ENCODE assay signal across 14 mouse cellular contexts in the genomic region with DNA sequence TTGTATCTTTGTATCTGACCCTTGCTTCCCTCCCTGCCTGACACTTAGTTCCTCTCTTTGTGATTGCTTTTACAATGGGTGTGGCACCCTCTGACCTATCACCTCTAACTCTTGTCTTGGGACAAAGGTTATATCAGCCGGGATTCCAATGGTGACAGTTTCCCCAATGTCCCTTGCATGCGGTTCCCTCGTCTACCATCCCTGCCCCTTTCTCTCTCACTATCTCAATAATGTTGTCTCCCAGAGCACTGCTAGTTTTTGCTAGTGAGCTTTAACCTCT. TPM values are rescaled to one million over a fixed set of nuclear protein-coding genes. Genes with fewer than 3 reads are reported as not detected.
DNase-seq lines count a peak whose midpoint lies in the region; ATAC-seq and TF ChIP-seq lines count a peak whose summit lies in the region.
"Had no signal": no experiment of that assay in that cellular context is flagged by ENCODE, and none has a peak within 500 bp of the region (broad histone marks: within the 10 kb centered on the region; RNA-seq: fewer than 3 reads in every experiment).

No protein-coding gene starts in this region.

- no peak for ATAC-seq in heart, postnatal 0 days (ENCODE audit: insufficient read depth, low read depth)
- no peak for ATAC-seq in liver, postnatal 0 days
- no peak for ATAC-seq in hindbrain, postnatal 0 days
- ATAC-seq: midbrain, embryonic 16.5 days; Patski had no signal

- H3K4me1 ChIP-seq in heart, postnatal 0 days (ENCODE audit: control insufficient read depth, insufficient read depth), result peaks cover 7% of the 10 kb centered on the region
- peaks cover 42% of the 10 kb centered on the region for H3K4me1 ChIP-seq in liver, postnatal 0 days (ENCODE audit: insufficient read depth)
- H3K4me1 ChIP-seq in hindbrain, postnatal 0 days (ENCODE audit: insufficient read depth, low read length), result peaks cover 9% of the 10 kb centered on the region

- H3K36me3 ChIP-seq in heart, postnatal 0 days (replicated peaks; ENCODE audit: control insufficient read depth, insufficient read depth, low read length), result peaks cover 8% of the 10 kb centered on the region; the same call in 1 of the 2 replicates
- peaks cover 2% of the 10 kb centered on the region; the same call in 1 of the 2 replicates for H3K36me3 ChIP-seq in liver, postnatal 0 days (replicated peaks; ENCODE audit: insufficient read depth, low read length)
- H3K36me3 ChIP-seq in hindbrain, postnatal 0 days (ENCODE audit: insufficient read depth, low read length), result no peaks in the 10 kb centered on the region
- H3K36me3 ChIP-seq: hindbrain, embryonic 12.5 days; neural tube, embryonic 15.5 days had no signal

- TF ChIP-seq EP300 in heart, postnatal 0 days (IDR thresholded peaks at IDR 0.05; ENCODE audit: low read depth), result no peak
- no peak for TF ChIP-seq EP300 in liver, postnatal 0 days (IDR thresholded peaks at IDR 0.05; ENCODE audit: low read depth)

- H3K27me3 ChIP-seq in heart, postnatal 0 days (ENCODE audit: control insufficient read depth, insufficient read depth, low read length), result peaks cover 22% of the 10 kb centered on the region
- peaks cover 38% of the 10 kb centered on the region for H3K27me3 ChIP-seq in liver, postnatal 0 days (ENCODE audit: insufficient read depth, low read length)
- peaks cover 43% of the 10 kb centered on the region for H3K27me3 ChIP-seq in hindbrain, postnatal 0 days (ENCODE audit: insufficient read depth, low read length)

- no peak for TF ChIP-seq CTCF in heart, postnatal 0 days (IDR thresholded peaks at IDR 0.05; ENCODE audit: low read depth)
- no peak for TF ChIP-seq CTCF in liver, postnatal 0 days (IDR thresholded peaks at IDR 0.05; ENCODE audit: low read depth)
- no peak for TF ChIP-seq CTCF in left cerebral cortex, adult 2 months (IDR thresholded peaks at IDR 0.05)
- TF ChIP-seq CTCF in hindbrain, postnatal 0 days (IDR thresholded peaks at IDR 0.05; ENCODE audit: low read depth), result no peak

- 0 out of 2 replicates have a peak overlapping the region, but pooled peaks have one; percentile 18 for H3K9ac ChIP-seq in heart, postnatal 0 days (replicated peaks; ENCODE audit: low read depth, low read length)
- H3K9ac ChIP-seq in liver, postnatal 0 days (replicated peaks), result no peak overlapping the region
- no peak overlapping the region for H3K9ac ChIP-seq in hindbrain, postnatal 0 days (replicated peaks; ENCODE audit: low read length)
- H3K9ac ChIP-seq: hindbrain, embryonic 12.5 days; neural tube, embryonic 15.5 days had no signal

- 16% methylated on average over 3 of the region's 3 CpGs for WGBS in heart, postnatal 0 days
- 6% methylated on average over 3 of the region's 3 CpGs for WGBS in liver, postnatal 0 days (ENCODE audit: insufficient replicate concordance)
- 20% methylated on average over 3 of the region's 3 CpGs for WGBS in hindbrain, postnatal 0 days

- H3K4me3 ChIP-seq in heart, postnatal 0 days (ENCODE audit: low read depth, low read length), result no peak overlapping the region
- 0 out of 2 replicates have a peak overlapping the region, but pooled peaks have one; percentile 1 for H3K4me3 ChIP-seq in liver, postnatal 0 days (ENCODE audit: low read depth, low read length)
- no peak overlapping the region for H3K4me3 ChIP-seq in left cerebral cortex, adult 2 months
- H3K4me3 ChIP-seq in hindbrain, postnatal 0 days (ENCODE audit: low read length), result no peak overlapping the region
- H3K4me3 ChIP-seq: hindbrain, embryonic 12.5 days; layer of hippocampus, adult 2 months; neural tube, embryonic 15.5 days had no signal

- DNase-seq in adrenal gland, postnatal 10 days, result peak; percentile 22
- no peak for DNase-seq in adrenal gland, adult 18-20 months (ENCODE audit: low spot score in 2 of 2)
- no peak for DNase-seq in heart, postnatal 0 days (ENCODE audit: low spot score)
- no peak for DNase-seq in heart, adult 9 months (ENCODE audit: low spot score in 2 of 2)
- DNase-seq in ZHBTc4 (ENCODE audit: low read depth, low spot score), result peak; percentile 43
- no peak for DNase-seq in liver, postnatal 0 days
- no peak for DNase-seq in left cerebral cortex, adult 2 months (ENCODE audit: extremely low spot score in 1 of 2, low spot score in 2 of 2)
- no peak for DNase-seq in hindbrain, postnatal 0 days (ENCODE audit: low spot score)

- no peaks in the 10 kb centered on the region for H3K9me3 ChIP-seq in heart, postnatal 0 days (replicated peaks; ENCODE audit: control insufficient read depth, low read length)
- no peaks in the 10 kb centered on the region for H3K9me3 ChIP-seq in liver, postnatal 0 days (ENCODE audit: low read length)
- no peaks in the 10 kb centered on the region for H3K9me3 ChIP-seq in hindbrain, postnatal 0 days (ENCODE audit: low read length)
- H3K9me3 ChIP-seq: hindbrain, embryonic 12.5 days; neural tube, embryonic 15.5 days had no signal

- H3K27ac ChIP-seq in heart, postnatal 0 days (ENCODE audit: low read depth), result peak overlapping the region; percentile 44
- no peak overlapping the region for H3K27ac ChIP-seq in liver, postnatal 0 days (ENCODE audit: low read depth)
- H3K27ac ChIP-seq in left cerebral cortex, adult 2 months, result no peak overlapping the region
- no peak overlapping the region for H3K27ac ChIP-seq in hindbrain, postnatal 0 days
- H3K27ac ChIP-seq: hindbrain, embryonic 12.5 days; layer of hippocampus, adult 2 months; neural tube, embryonic 15.5 days had no signal

- intact Hi-C loops in left cerebral cortex, adult 2 months (cut with DNase I), result loop anchor here (5.0 kb wide), 2 partner anchors 155 to 205 kb away; partner anchors contain the start of gene Snf8

- H3K4me2 ChIP-seq in heart, postnatal 0 days (ENCODE audit: low read depth, low read length), result no peak overlapping the region
- peak overlapping the region; percentile 48 for H3K4me2 ChIP-seq in liver, postnatal 0 days (ENCODE audit: low read depth, low read length)
- no peak overlapping the region for H3K4me2 ChIP-seq in hindbrain, postnatal 0 days (ENCODE audit: low read depth, low read length)
- H3K4me2 ChIP-seq: hindbrain, embryonic 12.5 days; neural tube, embryonic 15.5 days had no signal

RNA-seq across cellular contexts. Expression of gene Phospho1, which starts 2.8 kb away (rescaled TPM):
- total RNA-seq in adrenal gland, postnatal 10 days (2021), result 100 to 1,000 TPM; 204 to 243 TPM
- total RNA-seq in adrenal gland, adult 18-20 months (2021), result 100 to 1,000 TPM; 202 to 415 TPM
- total RNA-seq in heart, postnatal 0 days (2014; rRNA removed; ENCODE audit: low replicate concordance), result 45.0 and 46.6 TPM in 2 replicates
- polyA plus RNA-seq in heart, postnatal 0 days (2015; fragmentation: Nextera tagmentation; extraction: Ambion mirVana), result 6.7 and 7.9 TPM in 2 replicates
- polyA plus RNA-seq in liver, postnatal 0 days (2015; fragmentation: Nextera tagmentation; extraction: Ambion mirVana), result 1.9 and 2.0 TPM in 2 replicates
- 10 to 100 TPM; 75.1 to 80.4 TPM for total RNA-seq in left cerebral cortex, adult 2 months (2021)
- 5.2 and 6.3 TPM in 2 replicates for total RNA-seq in hindbrain, postnatal 0 days (2014; rRNA removed)
- 0.59 TPM in 1 of 2 replicates, not detected in the other for polyA plus RNA-seq in hindbrain, postnatal 0 days (2015; fragmentation: Nextera tagmentation; extraction: Ambion mirVana)
- polyA plus RNA-seq: hindbrain, embryonic 12.5 days; kidney, embryonic 14.5 days had no signal

RNA-seq across cellular contexts. Expression of gene Gngt2, which starts 9.9 kb away (rescaled TPM):
- total RNA-seq in adrenal gland, postnatal 10 days (2021), result 10 to 100 TPM; 21.9 to 22.9 TPM
- total RNA-seq in adrenal gland, adult 18-20 months (2021), result 10 to 100 TPM; 23.9 to 29.2 TPM
- total RNA-seq in heart, postnatal 0 days (2014; rRNA removed; ENCODE audit: low replicate concordance), result 0.66 and 26.8 TPM in 2 replicates
- polyA plus RNA-seq in heart, postnatal 0 days (2015; fragmentation: Nextera tagmentation; extraction: Ambion mirVana), result 38.7 and 40.1 TPM in 2 replicates
- polyA plus RNA-seq in liver, postnatal 0 days (2015; fragmentation: Nextera tagmentation; extraction: Ambion mirVana), result 30.2 and 32.2 TPM in 2 replicates
- 1 to 10 TPM; 2.3 to 3.3 TPM for total RNA-seq in left cerebral cortex, adult 2 months (2021)
- total RNA-seq in hindbrain, postnatal 0 days (2014; rRNA removed), result 0.63 TPM in 1 of 2 replicates, not detected in the other
- polyA plus RNA-seq in hindbrain, postnatal 0 days (2015; fragmentation: Nextera tagmentation; extraction: Ambion mirVana), result 2.9 and 3.9 TPM in 2 replicates
- polyA plus RNA-seq: Patski had no signal

RNA-seq across cellular contexts. Expression of gene Abi3, which starts 15.2 kb away (rescaled TPM):
- 10 to 100 TPM; 11.5 to 14.8 TPM for total RNA-seq in adrenal gland, postnatal 10 days (2021)
- 10 to 100 TPM; 13.9 to 15.4 TPM for total RNA-seq in adrenal gland, adult 18-20 months (2021)
- total RNA-seq in heart, postnatal 0 days (2014; rRNA removed; ENCODE audit: low replicate concordance), result 11.4 and 13.4 TPM in 2 replicates
- 13.3 and 14.3 TPM in 2 replicates for polyA plus RNA-seq in heart, postnatal 0 days (2015; fragmentation: Nextera tagmentation; extraction: Ambion mirVana)
- polyA plus RNA-seq in liver, postnatal 0 days (2015; fragmentation: Nextera tagmentation; extraction: Ambion mirVana), result 9.8 and 10.2 TPM in 2 replicates
- total RNA-seq in left cerebral cortex, adult 2 months (2021), result 1 to 10 TPM; 7.6 to 9.4 TPM
- total RNA-seq in hindbrain, postnatal 0 days (2014; rRNA removed), result 1.9 and 3.2 TPM in 2 replicates
- polyA plus RNA-seq in hindbrain, postnatal 0 days (2015; fragmentation: Nextera tagmentation; extraction: Ambion mirVana), result 1.6 and 3.1 TPM in 2 replicates
- polyA plus RNA-seq: Patski had no signal

Comparison
In these comparisons a context has a peak if more than half of its experiments do, and no peak if none do; other contexts are left out.
1. DNase-seq: peak in adrenal gland, postnatal 10 days (single experiment) and ZHBTc4 (single experiment); none in adrenal gland, adult 18-20 months (0 of 2), heart, postnatal 0 days (single experiment), heart, adult 9 months (0 of 2), liver, postnatal 0 days (single experiment), left cerebral cortex, adult 2 months (0 of 2) and hindbrain, postnatal 0 days (single experiment).